ENCODE assay signal across 9 mouse cellular contexts in the genomic region with DNA sequence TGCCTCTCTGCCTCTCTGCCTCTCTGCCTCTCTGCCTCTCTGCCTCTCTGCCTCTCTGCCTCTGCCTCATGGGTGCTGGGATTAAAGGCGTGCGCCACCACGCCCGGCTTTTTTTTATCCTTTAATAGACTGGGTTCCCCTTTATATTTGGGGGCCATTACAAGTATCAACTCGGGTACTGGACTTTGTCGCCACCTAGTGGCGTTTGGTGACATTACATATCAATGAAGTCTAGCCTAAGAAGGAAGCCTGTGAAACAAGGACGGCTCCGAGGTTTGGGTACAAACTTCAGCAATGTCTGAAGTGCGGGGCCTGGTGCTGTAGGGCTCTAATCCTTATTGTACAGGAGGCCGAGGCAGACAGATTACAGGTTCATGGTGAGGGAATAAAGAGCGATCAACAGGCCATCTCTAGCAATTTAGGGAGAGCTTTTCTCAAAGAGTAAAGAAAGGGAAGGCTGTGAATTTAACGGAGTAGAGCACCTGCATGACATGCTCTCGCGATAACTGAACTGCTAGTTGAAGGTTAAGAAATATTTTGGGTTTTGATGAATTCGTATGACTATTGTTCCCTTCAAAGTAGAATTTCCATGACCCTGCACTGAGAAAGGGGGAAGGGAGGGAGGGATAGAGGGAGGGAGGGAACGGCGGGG. TPM values are rescaled to one million over a fixed set of nuclear protein-coding genes. Genes with fewer than 3 reads are reported as not detected.
DNase-seq lines count a peak whose midpoint lies in the region; ATAC-seq and TF ChIP-seq lines count a peak whose summit lies in the region.
"Had no signal": no experiment of that assay in that cellular context is flagged by ENCODE, and none has a peak within 500 bp of the region (broad histone marks: within the 10 kb centered on the region; RNA-seq: fewer than 3 reads in every experiment).

No protein-coding gene starts in this region.

- no peaks in the 10 kb centered on the region for H3K27me3 ChIP-seq in Patski
- H3K27me3 ChIP-seq in hindbrain, embryonic 12.5 days: no peaks in the 10 kb centered on the region

- peak overlapping the region; percentile 19 for H3K4me2 ChIP-seq in hindbrain, embryonic 12.5 days (replicated peaks)

- H3K36me3 ChIP-seq in hindbrain, embryonic 12.5 days: no peaks in the 10 kb centered on the region

- no peak for DNase-seq in Patski (ENCODE audit: low read depth, low spot score)
- peak; percentile 63 for DNase-seq in cerebellum, adult 9-11 months
- peak; percentile 53 to 83 for DNase-seq in frontal cortex, postnatal 14 days (ENCODE audit: low spot score in 2 of 2)
- DNase-seq in layer of hippocampus, postnatal 25 days (ENCODE audit: extremely low spot score in 1 of 2, low spot score in 1 of 2): peak; percentile 70 to 87
- peak; percentile 88 for DNase-seq in lung, postnatal 10 days
- DNase-seq in ovary, postnatal 36 days (ENCODE audit: low spot score): peak; percentile 64
- peak; percentile 87 for DNase-seq in thymus, postnatal 14 days

- peaks cover 8% of the 10 kb centered on the region for H3K4me1 ChIP-seq in hindbrain, embryonic 12.5 days

- no peak overlapping the region for H3K27ac ChIP-seq in hindbrain, embryonic 12.5 days

- peak; percentile 67 for TF ChIP-seq CTCF in Patski (IDR thresholded peaks at IDR 0.05)

- 30% methylated on average over 18 of the region's 18 CpGs for WGBS in hindbrain, embryonic 12.5 days

- CTCF ChIA-PET in Patski (lab: Charles Lee): interaction anchor here (0.9 to 1.0 kb wide), 2 partner anchors 76 to 80 kb away, joined by 3 to 4 read pairs; no protein-coding TSS in a partner anchor

- no peak for ATAC-seq in Patski
- ATAC-seq in hindbrain, embryonic 12.5 days (ENCODE audit: low FRiP score): no peak

- in situ Hi-C loops in Patski (cut with MboI; ENCODE audit: low pct_unique_long_range_greater_than_20kb): no loop called here

- no peaks in the 10 kb centered on the region for H3K9me3 ChIP-seq in hindbrain, embryonic 12.5 days (replicated peaks)

- POLR2A ChIA-PET in Patski (lab: Charles Lee): no interaction called here

- no peak overlapping the region for H3K4me3 ChIP-seq in hindbrain, embryonic 12.5 days

- H3K9ac ChIP-seq in hindbrain, embryonic 12.5 days: no peak overlapping the region

RNA-seq across cellular contexts. Expression of a gene that starts 12.2 kb away (rescaled TPM):
- polyA plus RNA-seq in Patski (2021): 83.1 TPM
- polyA plus RNA-seq in hindbrain, embryonic 12.5 days (2016; fragmentation: Nextera tagmentation; extraction: Ambion mirVana): 13.1 and 14.4 TPM in 2 replicates
- 10 to 100 TPM; 21.6 to 26.5 TPM for total RNA-seq in layer of hippocampus, postnatal 25 days (2021)

RNA-seq across cellular contexts. Expression of a gene that starts 17.9 kb away (rescaled TPM):
- 125 TPM for polyA plus RNA-seq in Patski (2021)
- 18.4 and 19.9 TPM in 2 replicates for polyA plus RNA-seq in hindbrain, embryonic 12.5 days (2016; fragmentation: Nextera tagmentation; extraction: Ambion mirVana)
- total RNA-seq in layer of hippocampus, postnatal 25 days (2021): under 1 TPM; 0.45 to 0.64 TPM

RNA-seq across cellular contexts. Expression of a gene that starts 40.3 kb away (rescaled TPM):
- 4.6 TPM for polyA plus RNA-seq in Patski (2021)
- 0.17 TPM in 1 of 2 replicates, not detected in the other for polyA plus RNA-seq in hindbrain, embryonic 12.5 days (2016; fragmentation: Nextera tagmentation; extraction: Ambion mirVana)
- not detected for total RNA-seq in layer of hippocampus, postnatal 25 days (2021)
- polyA plus RNA-seq: stomach, embryonic 14.5 days had no signal

RNA-seq across cellular contexts. Expression of a gene that starts 54.5 kb away (rescaled TPM):
- 287 TPM for polyA plus RNA-seq in Patski (2021)
- 128 and 133 TPM in 2 replicates for polyA plus RNA-seq in hindbrain, embryonic 12.5 days (2016; fragmentation: Nextera tagmentation; extraction: Ambion mirVana)
- total RNA-seq in layer of hippocampus, postnatal 25 days (2021): 10 to 100 TPM; 38.7 to 42.2 TPM
